Mouse (Mus musculus): ENCODE results near the gene Tmem141. TPM values are rescaled to one million over a fixed set of nuclear protein-coding genes. Genes with fewer than 3 reads are reported as not detected.

The Tmem141 gene
- polyA plus RNA-seq, 1 experiment from 2014 or later, result 66.8 TPM

DNA sequence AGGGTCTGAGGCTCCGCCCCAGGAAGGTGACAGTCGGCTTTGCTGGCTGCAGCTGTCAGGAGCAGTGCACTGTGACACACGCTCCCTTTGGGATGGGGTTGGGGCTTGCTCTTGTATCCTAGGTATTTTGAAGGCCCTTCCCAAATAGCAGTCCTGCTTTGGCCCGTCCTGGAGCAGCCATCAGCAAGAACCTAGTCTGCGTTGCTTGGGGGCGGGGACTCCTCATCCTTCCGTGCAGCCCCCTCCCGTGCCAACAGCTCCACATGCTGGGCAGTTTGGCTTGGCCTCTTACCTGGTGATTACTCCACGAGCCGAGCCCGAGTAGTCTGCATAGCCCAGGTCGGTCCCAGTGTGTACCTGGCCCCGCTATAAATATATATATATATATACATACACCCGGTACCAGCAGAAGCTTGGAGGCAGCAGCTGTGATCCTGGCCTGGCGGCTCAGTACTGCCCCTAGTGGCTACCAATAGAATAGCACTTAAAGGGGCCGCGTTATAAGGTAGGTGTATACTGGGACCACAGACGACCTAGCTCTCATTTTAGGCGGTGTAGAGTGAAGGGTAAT is 40.4 kb downstream of the Tmem141 start, which contains the start of gene Ajm1:
TSS of gene Ajm1 (minus strand) at position 464 of the 571 bp plus-strand sequence.
- Histone ChIP-seq H3K9me3 (ENCODE audit: control insufficient read depth, low read length) (peaks cover 3% of the 10 kb centered on the region; the same call in 1 of the 2 replicates), H3K4me3 (ENCODE audit: low read length) (peak within 1 kb of the TSS; percentile 59), H3K4me2 (ENCODE audit: low read length) (peak within 1 kb of the TSS; percentile 83), H3K4me1 (ENCODE audit: control insufficient read depth, insufficient read depth, low read depth, low read length) (peaks cover 46% of the 10 kb centered on the region), H3K27me3 (replicated peaks; ENCODE audit: control insufficient read depth, insufficient read depth, low read length) (peaks cover 44% of the 10 kb centered on the region), H3K36me3 (ENCODE audit: control insufficient read depth, insufficient read depth, low read length) (peaks cover 29% of the 10 kb centered on the region), H3K27ac (ENCODE audit: low read depth, low read length) (peak within 1 kb of the TSS; percentile 54), H3K9ac (ENCODE audit: low read depth, low read length) (peak within 1 kb of the TSS; percentile 75)
- ATAC-seq, result peak; percentile 79
- 4% methylated on average over 19 of the region's 19 CpGs for WGBS

DNA sequence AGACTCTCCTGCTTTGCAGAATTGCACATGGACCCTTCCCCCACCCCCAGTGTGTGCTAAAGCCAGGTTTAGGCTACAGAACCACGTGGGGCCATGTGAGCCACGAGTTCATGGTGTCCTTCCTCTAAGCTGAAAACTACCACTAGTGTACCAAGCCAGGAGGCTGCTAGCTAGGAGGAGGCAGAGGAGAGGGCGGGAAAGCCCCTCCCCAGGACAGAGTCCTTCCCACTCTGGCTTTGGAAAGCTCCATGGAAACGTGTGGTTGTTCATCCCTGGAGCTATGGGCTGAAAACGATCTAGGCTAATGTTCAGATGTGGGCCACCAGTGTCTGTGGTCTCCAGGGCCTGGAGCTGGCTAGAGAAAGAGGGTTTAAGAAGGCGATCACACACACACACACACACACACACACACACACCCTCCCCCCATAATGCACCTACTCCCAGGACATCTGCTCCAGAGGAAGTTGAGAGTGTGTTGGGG is 41.1 kb downstream of the Tmem141 start:
- Histone ChIP-seq H3K4me1 (ENCODE audit: control insufficient read depth, insufficient read depth, low read depth, low read length) (peaks cover 47% of the 10 kb centered on the region), H3K9me3 (ENCODE audit: control insufficient read depth, low read length) (peaks cover 3% of the 10 kb centered on the region; the same call in 1 of the 2 replicates), H3K36me3 (ENCODE audit: control insufficient read depth, insufficient read depth, low read length) (peaks cover 29% of the 10 kb centered on the region), H3K27ac (ENCODE audit: low read depth, low read length) (no peak overlapping the region), H3K4me3 (ENCODE audit: low read length) (peak overlapping the region; percentile 59), H3K27me3 (replicated peaks; ENCODE audit: control insufficient read depth, insufficient read depth, low read length) (peaks cover 48% of the 10 kb centered on the region), H3K9ac (ENCODE audit: low read depth, low read length) (peak overlapping the region; percentile 75), H3K4me2 (ENCODE audit: low read length) (peak overlapping the region; percentile 83)
- WGBS, result 40% methylated on average over 6 of the region's 6 CpGs
- 0 out of 2 replicates have a peak, but pooled peaks have one; percentile 0 for ATAC-seq

DNA sequence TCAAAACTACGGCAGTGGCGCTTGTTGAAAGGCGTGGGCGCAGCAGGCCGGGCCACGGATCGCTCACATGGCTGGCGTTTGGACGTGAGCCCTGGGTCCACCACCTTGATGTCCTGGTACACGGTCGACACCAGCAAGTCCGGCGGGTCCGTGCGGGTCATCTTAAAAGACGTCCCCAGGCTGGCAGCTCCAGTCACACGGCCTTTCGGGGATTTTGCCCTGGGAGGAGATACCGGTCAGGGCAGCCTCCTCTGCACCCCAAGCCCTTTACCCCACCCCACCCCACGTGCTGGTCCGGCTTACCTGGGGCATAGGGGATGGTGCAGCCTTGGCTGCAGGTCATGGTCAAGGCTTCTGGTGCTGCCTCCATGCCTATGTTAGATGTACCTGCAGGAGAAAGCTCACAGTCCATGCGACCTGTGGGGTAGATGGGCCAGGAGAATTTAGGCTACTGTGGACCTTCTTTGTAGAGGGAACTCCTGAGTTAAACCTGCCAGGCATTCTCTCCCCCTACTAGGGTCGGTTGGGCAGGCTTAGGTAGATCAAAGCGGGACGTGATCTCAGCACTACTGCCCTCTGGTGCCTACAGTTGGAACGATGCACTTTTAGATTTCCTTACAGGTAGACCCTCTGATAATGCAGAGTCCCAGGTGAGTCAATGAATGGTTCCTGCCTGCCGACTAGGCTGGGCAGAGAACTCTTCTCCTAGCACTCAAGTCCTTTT is 41.9 kb downstream of the Tmem141 start:
- 11% methylated on average over 27 of the region's 27 CpGs for WGBS
- peak overlapping the region; percentile 75; the same call in 1 of the 2 replicates for H3K9ac ChIP-seq (ENCODE audit: low read depth, low read length)
- ATAC-seq, result no peak
- no peak overlapping the region for H3K27ac ChIP-seq (ENCODE audit: low read depth, low read length)
- peak overlapping the region; percentile 14 for H3K4me3 ChIP-seq (ENCODE audit: low read length)
- peaks cover 27% of the 10 kb centered on the region for H3K36me3 ChIP-seq (ENCODE audit: control insufficient read depth, insufficient read depth, low read length)
- peaks cover 48% of the 10 kb centered on the region for H3K27me3 ChIP-seq (replicated peaks; ENCODE audit: control insufficient read depth, insufficient read depth, low read length)
- H3K9me3 ChIP-seq (ENCODE audit: control insufficient read depth, low read length), result peaks cover 3% of the 10 kb centered on the region; the same call in 1 of the 2 replicates
- H3K4me2 ChIP-seq (ENCODE audit: low read length), result peak overlapping the region; percentile 83
- H3K4me1 ChIP-seq (ENCODE audit: control insufficient read depth, insufficient read depth, low read depth, low read length), result peaks cover 52% of the 10 kb centered on the region

DNA sequence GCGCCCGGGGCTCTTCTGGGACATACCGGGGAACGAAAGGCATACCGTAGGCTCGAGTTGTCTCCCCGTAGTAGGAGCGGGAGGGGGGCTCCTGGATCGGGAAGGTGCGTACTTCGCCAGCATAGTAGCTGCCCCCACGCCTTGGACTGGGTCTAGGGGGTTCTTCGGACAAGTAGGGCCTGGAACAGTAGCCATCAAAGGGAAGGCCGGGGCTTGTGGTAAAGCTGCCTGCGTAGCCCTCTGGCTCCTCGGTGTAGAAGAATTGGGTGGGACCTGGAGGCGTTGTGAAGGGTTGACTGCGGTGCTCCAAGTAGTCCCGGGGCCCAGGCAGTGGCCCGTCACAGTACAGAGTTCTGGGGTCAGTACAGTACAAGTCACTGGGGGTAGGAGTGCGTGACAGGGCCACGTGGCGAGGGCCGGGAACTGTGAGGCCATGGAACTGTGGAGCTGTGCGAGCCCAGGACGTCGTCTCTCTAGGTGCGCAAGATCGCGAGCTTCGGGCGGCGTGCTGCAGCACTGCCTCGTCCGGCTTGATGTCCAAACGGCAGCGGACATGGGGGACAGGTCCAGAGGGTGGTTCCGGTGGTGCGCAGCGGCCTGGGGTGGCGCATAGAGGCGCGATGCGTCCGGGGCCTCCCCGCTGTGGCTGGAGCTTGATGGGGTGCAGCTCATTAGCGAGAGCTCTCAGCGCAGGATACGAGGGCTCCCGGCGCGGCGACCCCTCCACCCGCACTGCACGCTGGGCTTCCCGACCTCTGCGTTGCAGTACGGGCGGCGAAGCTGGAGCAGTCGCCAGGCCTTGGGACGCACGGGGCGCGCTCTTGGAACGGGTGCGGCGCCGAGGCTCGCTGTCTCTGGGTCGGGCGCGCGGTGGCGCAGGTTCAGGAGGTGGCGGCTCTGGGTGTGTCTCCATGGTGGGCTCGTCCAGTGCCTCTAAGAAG is 42.7 kb downstream of the Tmem141 start:
- H3K9me3 ChIP-seq (ENCODE audit: control insufficient read depth, low read length), result peaks cover 3% of the 10 kb centered on the region; the same call in 1 of the 2 replicates
- no peak overlapping the region for H3K27ac ChIP-seq (ENCODE audit: low read depth, low read length)
- H3K4me2 ChIP-seq (ENCODE audit: low read length), result peak overlapping the region; percentile 19; the same call in 1 of the 2 replicates
- H3K36me3 ChIP-seq (ENCODE audit: control insufficient read depth, insufficient read depth, low read length), result peaks cover 19% of the 10 kb centered on the region
- peak overlapping the region; percentile 8 for H3K4me3 ChIP-seq (ENCODE audit: low read length)
- no peak for ATAC-seq
- H3K9ac ChIP-seq (ENCODE audit: low read depth, low read length), result no peak overlapping the region
- peaks cover 48% of the 10 kb centered on the region for H3K27me3 ChIP-seq (replicated peaks; ENCODE audit: control insufficient read depth, insufficient read depth, low read length)
- 14% methylated on average over 71 of the region's 77 CpGs for WGBS
- peaks cover 53% of the 10 kb centered on the region for H3K4me1 ChIP-seq (ENCODE audit: control insufficient read depth, insufficient read depth, low read depth, low read length)

DNA sequence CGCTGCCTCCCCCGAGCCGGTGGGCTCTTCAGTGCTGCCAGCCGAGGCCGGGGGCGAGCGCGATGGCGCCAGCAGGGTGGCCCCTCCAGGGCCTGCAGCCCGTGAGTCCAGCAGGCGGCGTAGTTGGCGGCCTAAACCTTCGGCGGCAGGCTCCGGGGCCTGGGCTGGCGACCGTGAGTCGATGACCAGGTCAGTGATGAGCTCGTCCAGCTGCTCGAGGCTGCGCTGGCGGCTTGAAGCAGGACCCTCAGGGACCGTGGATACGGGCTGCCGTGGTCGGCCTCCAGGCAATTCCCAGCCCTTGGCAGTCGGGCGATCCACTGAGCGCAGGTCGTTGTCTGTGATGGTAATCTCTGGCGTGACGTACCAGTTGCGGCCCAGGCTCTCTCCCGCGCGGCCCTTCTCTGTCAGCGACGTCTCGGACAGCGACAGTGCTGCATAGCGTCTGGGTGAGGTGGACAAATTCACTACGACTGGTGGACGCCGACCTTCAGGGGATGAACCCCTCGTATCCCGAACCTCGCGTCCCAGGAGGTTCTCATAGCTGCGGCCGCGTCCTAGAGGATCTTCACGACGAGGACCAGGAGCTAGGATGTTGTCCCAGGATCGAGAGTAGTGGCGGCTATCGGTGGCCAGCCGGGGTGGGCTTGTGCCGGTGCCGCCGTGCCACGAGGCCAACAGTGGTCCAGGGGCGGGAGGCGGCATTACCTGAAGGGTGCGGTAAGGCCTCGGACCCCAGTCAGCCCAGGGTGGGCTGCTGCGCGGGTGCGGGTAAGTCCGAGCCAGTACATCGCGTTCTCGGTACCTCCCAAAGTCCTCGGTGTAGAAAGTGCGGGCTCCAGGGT is 43.6 kb downstream of the Tmem141 start:
- 13% methylated on average over 74 of the region's 75 CpGs for WGBS
- Histone ChIP-seq H3K27me3 (replicated peaks; ENCODE audit: control insufficient read depth, insufficient read depth, low read length) (peaks cover 48% of the 10 kb centered on the region), H3K4me2 (ENCODE audit: low read length) (peak overlapping the region; percentile 36), H3K36me3 (ENCODE audit: control insufficient read depth, insufficient read depth, low read length) (peaks cover 13% of the 10 kb centered on the region), H3K9me3 (ENCODE audit: control insufficient read depth, low read length) (peaks cover 3% of the 10 kb centered on the region; the same call in 1 of the 2 replicates), H3K4me3 (ENCODE audit: low read length) (peak overlapping the region; percentile 23; the same call in 1 of the 2 replicates), H3K4me1 (ENCODE audit: control insufficient read depth, insufficient read depth, low read depth, low read length) (peaks cover 62% of the 10 kb centered on the region), H3K9ac (ENCODE audit: low read depth, low read length) (peak overlapping the region; percentile 35; the same call in 1 of the 2 replicates), H3K27ac (ENCODE audit: low read depth, low read length) (no peak overlapping the region)
- ATAC-seq, result no peak

DNA sequence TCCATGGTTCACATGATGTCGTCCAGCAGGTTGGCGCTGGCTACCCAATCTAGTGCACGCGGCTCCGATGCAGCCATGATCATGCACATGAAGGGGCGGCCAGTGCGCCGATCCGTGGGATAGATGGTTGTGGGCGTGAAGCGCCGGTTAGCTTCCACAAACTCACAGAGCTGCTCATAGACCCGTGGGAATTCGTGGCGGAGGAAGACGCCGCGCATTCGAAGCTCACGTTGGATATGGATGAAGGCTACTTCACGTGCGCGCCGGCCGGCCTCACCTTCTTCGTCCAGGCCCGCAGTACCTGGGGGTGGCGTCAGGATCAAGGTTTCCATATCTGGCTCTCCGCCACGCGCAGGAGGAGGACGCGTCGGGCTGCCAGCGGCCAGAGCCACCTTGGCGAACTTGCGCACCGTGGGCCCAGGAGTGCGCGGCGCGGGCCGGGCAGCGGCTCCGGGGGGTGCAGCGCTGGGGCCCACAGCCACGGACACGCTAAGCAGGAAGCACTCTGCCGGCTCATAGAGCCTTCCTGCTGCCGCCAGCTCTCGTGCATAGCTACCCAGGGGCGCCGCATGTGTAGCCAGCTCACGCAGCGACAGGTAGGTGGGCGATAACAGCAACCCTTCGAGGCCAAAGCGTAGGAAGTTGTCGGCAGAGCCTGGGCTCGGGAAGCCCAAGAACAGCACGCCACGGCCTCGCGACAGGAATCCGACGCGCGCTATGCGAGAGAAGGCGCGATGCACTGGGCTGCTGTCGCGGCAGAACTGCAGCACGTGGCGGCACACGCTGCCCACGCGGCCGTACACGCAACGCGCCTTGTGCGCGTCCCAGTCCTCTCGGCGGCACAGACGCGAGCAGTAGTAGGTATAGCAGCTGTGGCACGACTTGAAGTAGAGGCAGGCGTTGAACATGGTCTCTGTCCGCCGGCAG is 44.6 kb downstream of the Tmem141 start:
- Histone ChIP-seq H3K4me1 (ENCODE audit: control insufficient read depth, insufficient read depth, low read depth, low read length) (peaks cover 58% of the 10 kb centered on the region), H3K9ac (ENCODE audit: low read depth, low read length) (no peak overlapping the region; the same call in 1 of the 2 replicates), H3K27me3 (replicated peaks; ENCODE audit: control insufficient read depth, insufficient read depth, low read length) (peaks cover 48% of the 10 kb centered on the region), H3K36me3 (ENCODE audit: control insufficient read depth, insufficient read depth, low read length) (peaks cover 13% of the 10 kb centered on the region), H3K4me2 (ENCODE audit: low read length) (peak overlapping the region; percentile 36), H3K4me3 (ENCODE audit: low read length) (peak overlapping the region; percentile 23), H3K9me3 (ENCODE audit: control insufficient read depth, low read length) (peaks cover 3% of the 10 kb centered on the region; the same call in 1 of the 2 replicates), H3K27ac (ENCODE audit: low read depth, low read length) (no peak overlapping the region)
- WGBS, result 19% methylated on average over 89 of the region's 92 CpGs
- no peak for ATAC-seq

DNA sequence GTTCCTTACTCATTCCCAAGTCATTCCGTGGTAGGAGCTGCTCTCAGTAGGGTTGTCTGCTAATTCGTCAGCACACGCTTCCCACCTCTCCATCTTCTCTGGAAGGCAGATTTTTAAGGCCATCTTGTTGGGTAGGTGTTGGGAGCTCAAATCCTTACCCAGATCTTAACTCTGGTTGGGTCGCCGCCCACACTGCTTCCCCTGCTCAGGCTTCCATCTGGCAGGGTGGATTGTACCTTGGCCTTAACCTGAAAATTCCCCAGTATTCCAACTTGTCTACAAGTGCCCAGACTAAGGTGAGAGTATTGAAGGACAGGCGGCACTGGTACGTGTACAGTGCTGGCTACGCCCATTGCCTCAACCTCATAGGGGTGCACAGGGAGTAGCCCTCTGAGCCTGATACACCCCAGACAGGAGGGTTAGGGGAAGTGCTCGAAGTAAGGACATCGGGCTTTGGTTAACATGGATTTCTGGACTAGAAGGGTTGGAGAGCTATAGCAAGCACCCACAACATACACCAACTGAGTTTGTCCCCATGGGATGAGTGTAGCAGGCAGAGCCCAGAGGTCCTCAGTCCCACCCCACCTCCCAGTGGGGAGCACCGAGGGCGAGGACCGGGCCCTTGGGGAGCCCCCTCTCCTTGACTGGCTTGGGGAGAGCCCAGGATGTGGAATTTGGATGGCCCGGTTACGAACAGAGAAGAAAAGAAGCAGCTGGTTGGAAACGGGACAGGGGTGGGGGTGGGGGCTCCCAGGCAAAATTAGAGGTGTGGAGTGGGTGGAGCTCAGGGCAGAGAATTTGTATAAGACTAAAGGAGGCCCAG is 45.6 kb downstream of the Tmem141 start:
- Histone ChIP-seq H3K4me1 (ENCODE audit: control insufficient read depth, insufficient read depth, low read depth, low read length) (peaks cover 51% of the 10 kb centered on the region), H3K27me3 (replicated peaks; ENCODE audit: control insufficient read depth, insufficient read depth, low read length) (peaks cover 48% of the 10 kb centered on the region), H3K9me3 (ENCODE audit: control insufficient read depth, low read length) (peaks cover 3% of the 10 kb centered on the region; the same call in 1 of the 2 replicates), H3K4me3 (ENCODE audit: low read length) (no peak overlapping the region), H3K36me3 (ENCODE audit: control insufficient read depth, insufficient read depth, low read length) (peaks cover 13% of the 10 kb centered on the region), H3K27ac (ENCODE audit: low read depth, low read length) (no peak overlapping the region), H3K4me2 (ENCODE audit: low read length) (no peak overlapping the region), H3K9ac (ENCODE audit: low read depth, low read length) (no peak overlapping the region)
- 77% methylated on average over 16 of the region's 16 CpGs for WGBS
- ATAC-seq, result no peak
